Mouse (Mus musculus) lung, adult 2 months (tissue): ENCODE data around the gene Atl3.

Experiments used
- CTCF ChIP-seq: fragments of 200-500 bp; IDR thresholded peaks from 2 replicates; pipeline ENCODE4 v1.5.1; 2011; ENCODE audit warnings: mild to moderate bottlenecking, low read length, control low read depth; ENCODE audit not compliant: insufficient read depth
- POLR2A ChIP-seq: fragments of 200-500 bp; IDR thresholded peaks from 2 replicates; pipeline ENCODE4 v1.6.1; 2011; ENCODE audit warnings: low read depth, mild to moderate bottlenecking, control low read depth, low read length, borderline replicate concordance; ENCODE audit errors: extremely low read depth

GRCm38 (mm10) chr19:7548924-7549323 lies 55.1 kb downstream of the Atl3 start:
- TF ChIP-seq CTCF, result no peak
- TF ChIP-seq POLR2A, result no peak
